9 mouse cellular contexts compared by ENCODE assay signal in the genomic region with DNA sequence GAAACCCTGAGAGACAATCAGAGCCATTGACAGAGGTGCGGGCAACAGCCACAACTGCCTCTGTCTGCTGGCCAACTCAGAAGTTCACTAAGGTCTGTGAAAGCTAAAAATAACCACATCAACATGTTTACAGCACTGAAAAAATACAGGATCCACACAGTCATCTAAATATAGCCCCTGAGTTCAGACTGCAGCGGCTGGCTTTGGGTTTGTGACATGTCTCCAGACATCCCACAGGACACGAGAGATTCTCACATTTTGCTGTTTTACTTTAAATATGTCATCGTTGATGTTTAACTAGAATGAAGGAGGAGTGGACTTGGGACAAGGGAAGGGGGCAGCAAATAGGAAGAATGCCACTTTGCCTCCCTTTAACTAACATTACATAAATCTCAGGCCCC.
DNase-seq lines count a peak whose midpoint lies in the region; ATAC-seq and TF ChIP-seq lines count a peak whose summit lies in the region.
"Had no signal": no experiment of that assay in that cellular context is flagged by ENCODE, and none has a peak within 500 bp of the region (broad histone marks: within the 10 kb centered on the region; RNA-seq: fewer than 3 reads in every experiment).

No protein-coding gene starts in this region.

- H3K27me3 ChIP-seq in hindbrain, embryonic 13.5 days: no peaks in the 10 kb centered on the region
- H3K27me3 ChIP-seq in hindbrain, embryonic 10.5 days (ENCODE audit: insufficient read depth, poor library complexity, severe bottlenecking): no peaks in the 10 kb centered on the region
- no peaks in the 10 kb centered on the region for H3K27me3 ChIP-seq in heart, embryonic 14.5 days (ENCODE audit: control insufficient read depth, insufficient read depth, low read length)
- no peaks in the 10 kb centered on the region for H3K27me3 ChIP-seq in liver, embryonic 11.5 days (replicated peaks; ENCODE audit: control insufficient read depth, insufficient read depth, low read length)

- no peak for TF ChIP-seq CTCF in cortical plate, adult 2 months (IDR thresholded peaks at IDR 0.05; ENCODE audit: extremely low read depth, insufficient read depth, low read length)

- no peak overlapping the region for H3K9ac ChIP-seq in hindbrain, embryonic 13.5 days
- peak overlapping the region; percentile 63 for H3K9ac ChIP-seq in heart, embryonic 14.5 days (ENCODE audit: low read length)
- no peak overlapping the region for H3K9ac ChIP-seq in liver, embryonic 11.5 days (ENCODE audit: low read depth, low read length)

- H3K4me3 ChIP-seq in hindbrain, embryonic 13.5 days: no peak overlapping the region
- no peak overlapping the region for H3K4me3 ChIP-seq in hindbrain, embryonic 10.5 days
- H3K4me3 ChIP-seq in cortical plate, adult 2 months (ENCODE audit: insufficient read depth, low read length): no peak overlapping the region
- H3K4me3 ChIP-seq in heart, embryonic 14.5 days (ENCODE audit: control insufficient read depth in 1 of 2, insufficient read depth in 1 of 2, low read depth in 1 of 2, low read length in 2 of 2): no peak overlapping the region
- no peak overlapping the region for H3K4me3 ChIP-seq in liver, embryonic 11.5 days (ENCODE audit: low read depth, low read length)

- no peaks in the 10 kb centered on the region for H3K36me3 ChIP-seq in hindbrain, embryonic 13.5 days
- no peaks in the 10 kb centered on the region for H3K36me3 ChIP-seq in hindbrain, embryonic 10.5 days
- peaks cover 3% of the 10 kb centered on the region; the same call in 1 of the 2 replicates for H3K36me3 ChIP-seq in heart, embryonic 14.5 days (ENCODE audit: control insufficient read depth, insufficient read depth, low read length)
- no peaks in the 10 kb centered on the region for H3K36me3 ChIP-seq in liver, embryonic 11.5 days (ENCODE audit: control insufficient read depth, insufficient read depth, low read length)

- peak overlapping the region; percentile 40; the same call in 1 of the 2 replicates for H3K27ac ChIP-seq in hindbrain, embryonic 13.5 days
- H3K27ac ChIP-seq in hindbrain, embryonic 10.5 days: no peak overlapping the region
- H3K27ac ChIP-seq in cortical plate, adult 2 months (ENCODE audit: insufficient read depth, low read length): peak overlapping the region; percentile 87
- H3K27ac ChIP-seq in heart, embryonic 14.5 days (replicated peaks in 1 of 2; ENCODE audit: control insufficient read depth in 1 of 2, insufficient read depth in 1 of 2, low read depth in 2 of 2, low read length in 2 of 2): peak overlapping the region; percentile 97 to 99
- H3K27ac ChIP-seq in liver, embryonic 11.5 days (ENCODE audit: low read depth, low read length): 0 out of 2 replicates have a peak overlapping the region, but pooled peaks have one; percentile 41

- peaks cover 35% of the 10 kb centered on the region for H3K4me1 ChIP-seq in hindbrain, embryonic 13.5 days (replicated peaks)
- H3K4me1 ChIP-seq in hindbrain, embryonic 10.5 days (replicated peaks): peaks cover 43% of the 10 kb centered on the region
- H3K4me1 ChIP-seq in cortical plate, adult 2 months (ENCODE audit: control insufficient read depth, insufficient read depth, low read length): peaks cover 7% of the 10 kb centered on the region; the same call in 1 of the 2 replicates
- peaks cover 42 to 78% of the 10 kb centered on the region in 2 experiments for H3K4me1 ChIP-seq in heart, embryonic 14.5 days (ENCODE audit: control insufficient read depth in 2 of 2, insufficient read depth in 2 of 2, low read length in 2 of 2)
- H3K4me1 ChIP-seq in liver, embryonic 11.5 days (replicated peaks; ENCODE audit: control insufficient read depth, insufficient read depth, low read length): peaks cover 6% of the 10 kb centered on the region; the same call in 1 of the 2 replicates

- H3K9me3 ChIP-seq in hindbrain, embryonic 13.5 days: no peaks in the 10 kb centered on the region
- H3K9me3 ChIP-seq in hindbrain, embryonic 10.5 days: no peaks in the 10 kb centered on the region
- no peaks in the 10 kb centered on the region for H3K9me3 ChIP-seq in heart, embryonic 14.5 days (ENCODE audit: control insufficient read depth, low read length)
- no peaks in the 10 kb centered on the region for H3K9me3 ChIP-seq in liver, embryonic 11.5 days (ENCODE audit: control insufficient read depth, low read length)

- H3K4me2 ChIP-seq in hindbrain, embryonic 13.5 days: no peak overlapping the region
- peak overlapping the region; percentile 52 for H3K4me2 ChIP-seq in heart, embryonic 14.5 days (ENCODE audit: low read length)
- no peak overlapping the region for H3K4me2 ChIP-seq in liver, embryonic 11.5 days

- 88% methylated on average over 4 of the region's 4 CpGs for WGBS in hindbrain, embryonic 13.5 days
- WGBS in hindbrain, embryonic 10.5 days: 84% methylated on average over 4 of the region's 4 CpGs
- WGBS in heart, embryonic 14.5 days: 8% methylated on average over 4 of the region's 4 CpGs
- WGBS in liver, embryonic 11.5 days: 65% methylated on average over 4 of the region's 4 CpGs

- DNase-seq in hindbrain, embryonic 10.5 days (ENCODE audit: low spot score): no peak
- no peak for DNase-seq in liver, embryonic 11.5 days (ENCODE audit: low spot score)
- DNase-seq in ovary, postnatal 10 days (ENCODE audit: low spot score): no peak
- no peak for DNase-seq in adrenal gland, adult 18-20 months (ENCODE audit: low spot score in 2 of 2)
- DNase-seq: cerebellum, adult 11-12 months had no signal

- ATAC-seq in hindbrain, embryonic 13.5 days (ENCODE audit: low FRiP score): no peak
- ATAC-seq in heart, embryonic 14.5 days (ENCODE audit: insufficient number of reproducible peaks, insufficient read depth, low FRiP score, low read depth): peak; percentile 44
- no peak for ATAC-seq in liver, embryonic 11.5 days (replicated peaks; ENCODE audit: low FRiP score)
- ATAC-seq in erythroid progenitor cell, adult 5-6 weeks (replicated peaks; ENCODE audit: low FRiP score, poor library complexity, severe bottlenecking): no peak

- no peak for TF ChIP-seq POLR2A in cortical plate, adult 2 months (IDR thresholded peaks at IDR 0.05; ENCODE audit: extremely low read depth, insufficient read depth, low read length)
